Mouse (Mus musculus): ENCODE data around the gene Sorbs1. TPM values are rescaled to one million over a fixed set of nuclear protein-coding genes. Genes with fewer than 3 reads are reported as not detected.

Gene Sorbs1
- total RNA-seq, 1 experiment: 18.0 TPM

DNA sequence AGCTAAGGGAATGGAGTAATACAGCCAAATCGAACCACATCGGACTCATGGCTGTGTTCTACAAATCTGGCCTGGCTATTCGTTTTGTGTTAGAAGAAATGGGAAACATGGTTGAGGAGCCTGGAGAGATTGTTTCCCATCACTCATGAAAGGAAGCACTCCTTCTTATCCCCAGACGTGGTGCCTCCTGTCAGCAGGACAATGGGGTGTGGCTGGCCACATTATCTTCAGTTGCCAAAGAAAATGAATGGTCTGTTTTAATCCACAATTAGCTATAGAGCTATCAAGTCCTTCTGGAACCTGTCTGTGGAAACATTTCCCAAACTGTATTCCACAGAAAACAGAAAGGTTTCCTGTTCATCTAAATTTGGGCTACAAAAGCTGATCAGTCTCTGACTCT lies 196.6 kb downstream of the Sorbs1 start:
- H3K9me3 ChIP-seq (ENCODE audit: control insufficient read depth, insufficient read depth, low read depth, low read length): no peaks in the 10 kb centered on the region
- H3K4me1 ChIP-seq (ENCODE audit: control insufficient read depth in 2 of 2, insufficient read depth in 2 of 2, low read length in 2 of 2, poor library complexity in 1 of 2): no peaks in the 10 kb centered on the region
- no peak for TF ChIP-seq HCFC1 (IDR thresholded peaks at IDR 0.05; ENCODE audit: borderline replicate concordance, insufficient read depth, low read length)
- no peak for TF ChIP-seq ZNF384 (IDR thresholded peaks at IDR 0.05; ENCODE audit: low read depth, low read length)
- TF ChIP-seq MAFK (IDR thresholded peaks at IDR 0.05; ENCODE audit: insufficient read depth, low read depth, low read length): no peak
- no peak for TF ChIP-seq ZC3H11A (IDR thresholded peaks at IDR 0.05; ENCODE audit: borderline replicate concordance, low read depth, low read length)
- no peak for TF ChIP-seq CHD2 (IDR thresholded peaks at IDR 0.05; ENCODE audit: low read depth, low read length)
- no peak overlapping the region for H3K9ac ChIP-seq (ENCODE audit: insufficient read depth, low read depth, low read length, poor library complexity, severe bottlenecking)
- no peaks in the 10 kb centered on the region; the same call in 1 of the 2 replicates for H3K36me3 ChIP-seq (ENCODE audit: control insufficient read depth, insufficient read depth, low read length, poor library complexity, severe bottlenecking)
- H3K27ac ChIP-seq (ENCODE audit: insufficient read depth, low read depth, low read length, poor library complexity, severe bottlenecking): no peak overlapping the region
- no peak for DNase-seq (ENCODE audit: low read depth, low spot score)
- in situ Hi-C loops (cut with MboI; ENCODE audit: low sequenced_read_pairs in 2 of 2, unreplicated experiment in 2 of 2): no loop called here
- H3K4me3 ChIP-seq (ENCODE audit: insufficient read depth in 1 of 2, low read depth in 1 of 2, low read length in 2 of 2, poor library complexity in 1 of 2, severe bottlenecking in 1 of 2): no peak overlapping the region

DNA sequence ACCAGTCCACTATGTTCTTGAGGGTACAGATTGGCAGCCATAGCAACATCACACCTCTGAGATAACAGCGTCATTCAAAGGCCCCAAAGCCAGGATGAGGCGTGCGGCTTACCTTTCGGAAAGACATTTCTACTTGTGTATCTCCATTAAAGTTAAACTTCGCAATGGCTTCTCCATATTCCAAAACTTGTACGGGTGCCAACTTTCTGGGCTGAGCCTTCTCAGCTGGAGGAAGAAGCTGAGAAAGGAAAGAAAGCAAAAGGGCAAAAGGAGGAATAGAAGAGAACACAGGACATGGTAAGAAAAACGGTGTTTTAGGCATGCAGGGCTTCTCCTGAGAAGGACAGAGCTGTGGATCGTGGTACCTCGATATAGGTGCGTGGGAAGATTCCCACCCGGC lies 199.3 kb downstream of the Sorbs1 start:
- Histone ChIP-seq H3K4me1 (ENCODE audit: control insufficient read depth in 2 of 2, insufficient read depth in 2 of 2, low read length in 2 of 2, poor library complexity in 1 of 2) (no peaks in the 10 kb centered on the region), H3K9me3 (ENCODE audit: control insufficient read depth, insufficient read depth, low read depth, low read length) (no peaks in the 10 kb centered on the region), H3K36me3 (ENCODE audit: control insufficient read depth, insufficient read depth, low read length, poor library complexity, severe bottlenecking) (no peaks in the 10 kb centered on the region; the same call in 1 of the 2 replicates), H3K4me3 (ENCODE audit: insufficient read depth in 1 of 2, low read depth in 1 of 2, low read length in 2 of 2, poor library complexity in 1 of 2, severe bottlenecking in 1 of 2) (no peak overlapping the region), H3K27ac (ENCODE audit: insufficient read depth, low read depth, low read length, poor library complexity, severe bottlenecking) (no peak overlapping the region), H3K9ac (ENCODE audit: insufficient read depth, low read depth, low read length, poor library complexity, severe bottlenecking) (no peak overlapping the region)
- TF ChIP-seq MAFK (IDR thresholded peaks at IDR 0.05; ENCODE audit: insufficient read depth, low read depth, low read length): no peak
- TF ChIP-seq ZC3H11A (IDR thresholded peaks at IDR 0.05; ENCODE audit: borderline replicate concordance, low read depth, low read length): no peak
- no peak for TF ChIP-seq HCFC1 (IDR thresholded peaks at IDR 0.05; ENCODE audit: borderline replicate concordance, insufficient read depth, low read length)
- TF ChIP-seq ZNF384 (IDR thresholded peaks at IDR 0.05; ENCODE audit: low read depth, low read length): no peak
- DNase-seq (ENCODE audit: low read depth, low spot score): no peak
- in situ Hi-C loops (cut with MboI; ENCODE audit: low sequenced_read_pairs in 2 of 2, unreplicated experiment in 2 of 2): no loop called here

DNA sequence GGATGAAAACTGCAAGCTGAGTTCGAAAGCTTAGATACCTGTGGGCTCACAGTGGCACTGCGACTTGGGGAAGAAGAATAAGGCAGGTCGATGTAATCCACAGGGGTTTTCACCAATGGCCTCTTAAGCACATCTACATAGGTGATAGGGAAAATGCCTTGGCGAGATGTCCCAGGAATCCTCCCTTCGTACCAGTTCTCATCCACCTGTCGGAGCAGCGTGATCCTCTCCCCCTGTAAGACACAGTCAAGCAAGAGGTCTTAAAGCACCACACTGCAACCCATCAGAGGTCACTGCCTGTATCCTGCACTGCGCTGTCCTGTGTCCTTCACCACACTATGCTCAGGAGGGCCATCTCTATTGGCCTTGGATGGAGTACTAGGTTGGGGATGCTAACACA lies 201.9 kb downstream of the Sorbs1 start:
- TF ChIP-seq ZNF384 (IDR thresholded peaks at IDR 0.05; ENCODE audit: low read depth, low read length) (no peak), HCFC1 (IDR thresholded peaks at IDR 0.05; ENCODE audit: borderline replicate concordance, insufficient read depth, low read length) (no peak), CHD2 (IDR thresholded peaks at IDR 0.05; ENCODE audit: low read depth, low read length) (no peak), MAFK (IDR thresholded peaks at IDR 0.05; ENCODE audit: insufficient read depth, low read depth, low read length) (no peak), ZC3H11A (IDR thresholded peaks at IDR 0.05; ENCODE audit: borderline replicate concordance, low read depth, low read length) (no peak)
- peaks cover 0 to 3% of the 10 kb centered on the region in 2 experiments; a peak in 1 of 4 replicates for H3K4me1 ChIP-seq (ENCODE audit: control insufficient read depth in 2 of 2, insufficient read depth in 2 of 2, low read length in 2 of 2, poor library complexity in 1 of 2)
- H3K36me3 ChIP-seq (ENCODE audit: control insufficient read depth, insufficient read depth, low read length, poor library complexity, severe bottlenecking): no peaks in the 10 kb centered on the region; the same call in 1 of the 2 replicates
- in situ Hi-C loops (cut with MboI; ENCODE audit: low sequenced_read_pairs in 2 of 2, unreplicated experiment in 2 of 2): no loop called here
- H3K27ac ChIP-seq (ENCODE audit: insufficient read depth, low read depth, low read length, poor library complexity, severe bottlenecking): no peak overlapping the region
- H3K4me3 ChIP-seq (ENCODE audit: insufficient read depth in 1 of 2, low read depth in 1 of 2, low read length in 2 of 2, poor library complexity in 1 of 2, severe bottlenecking in 1 of 2): no peak overlapping the region
- no peaks in the 10 kb centered on the region for H3K9me3 ChIP-seq (ENCODE audit: control insufficient read depth, insufficient read depth, low read depth, low read length)
- DNase-seq (ENCODE audit: low read depth, low spot score): no peak
- no peak overlapping the region for H3K9ac ChIP-seq (ENCODE audit: insufficient read depth, low read depth, low read length, poor library complexity, severe bottlenecking)

GRCm38 (mm10) chr19:40310410-40311130 lies 203.0 kb downstream of the Sorbs1 start:
- peaks cover 0 to 3% of the 10 kb centered on the region in 2 experiments; a peak in 1 of 4 replicates for H3K4me1 ChIP-seq (ENCODE audit: control insufficient read depth in 2 of 2, insufficient read depth in 2 of 2, low read length in 2 of 2, poor library complexity in 1 of 2)
- in situ Hi-C loops (cut with MboI; ENCODE audit: low sequenced_read_pairs in 2 of 2, unreplicated experiment in 2 of 2): no loop called here
- no peak overlapping the region for H3K27ac ChIP-seq (ENCODE audit: insufficient read depth, low read depth, low read length, poor library complexity, severe bottlenecking)
- no peak for DNase-seq (ENCODE audit: low read depth, low spot score)
- H3K9me3 ChIP-seq (ENCODE audit: control insufficient read depth, insufficient read depth, low read depth, low read length): no peaks in the 10 kb centered on the region
- H3K4me3 ChIP-seq (ENCODE audit: insufficient read depth in 1 of 2, low read depth in 1 of 2, low read length in 2 of 2, poor library complexity in 1 of 2, severe bottlenecking in 1 of 2): no peak overlapping the region
- no peaks in the 10 kb centered on the region; the same call in 1 of the 2 replicates for H3K36me3 ChIP-seq (ENCODE audit: control insufficient read depth, insufficient read depth, low read length, poor library complexity, severe bottlenecking)
- H3K9ac ChIP-seq (ENCODE audit: insufficient read depth, low read depth, low read length, poor library complexity, severe bottlenecking): no peak overlapping the region
- TF ChIP-seq ZC3H11A (IDR thresholded peaks at IDR 0.05; ENCODE audit: borderline replicate concordance, low read depth, low read length): no peak
- no peak for TF ChIP-seq CHD2 (IDR thresholded peaks at IDR 0.05; ENCODE audit: low read depth, low read length)
- TF ChIP-seq MAFK (IDR thresholded peaks at IDR 0.05; ENCODE audit: insufficient read depth, low read depth, low read length): no peak
- TF ChIP-seq HCFC1 (IDR thresholded peaks at IDR 0.05; ENCODE audit: borderline replicate concordance, insufficient read depth, low read length): no peak
- TF ChIP-seq ZNF384 (IDR thresholded peaks at IDR 0.05; ENCODE audit: low read depth, low read length): no peak

All from ES-E14 (cell line).